Mouse (Mus musculus) CH12.LX (cell line): ENCODE measurements around the gene Dennd2c. TPM values are rescaled to one million over a fixed set of nuclear protein-coding genes. Genes with fewer than 3 reads are reported as not detected.

Experiments
- DNase-seq: peaks from one replicate; pipeline ENCODE4 v3.0.0-alpha.2; 2013; ENCODE audit errors: extremely low read depth
- H3K27ac ChIP-seq: 2 replicates; pipeline ENCODE4 v1.5.1; 2012; ENCODE audit warnings: low read depth, mild to moderate bottlenecking, control low read depth, moderate library complexity; ENCODE audit not compliant: insufficient read depth
- H3K27me3 ChIP-seq: replicated peaks from 2 replicates; pipeline ENCODE3; 2012; ENCODE audit warnings: inconsistent platforms
- H3K36me3 ChIP-seq, 2 experiments: replicated peaks in 1 of 2; 2 replicates each; pipeline versions ENCODE3 to v1.6.1; 2012; ENCODE audit warnings: inconsistent platforms in 1 of 2, low read length in 1 of 2, mild to moderate bottlenecking in 1 of 2, mixed read lengths in 1 of 2, moderate library complexity in 1 of 2; ENCODE audit not compliant: control insufficient read depth in 1 of 2, insufficient read depth in 1 of 2
- H3K4me1 ChIP-seq, 2 experiments: 2 replicates each; pipeline ENCODE4 v1.6.1; 2012; ENCODE audit warnings: inconsistent platforms in 1 of 2, moderate library complexity in 1 of 2; ENCODE audit not compliant: insufficient read depth in 2 of 2, control insufficient read depth in 1 of 2
- H3K4me2 ChIP-seq: 2 replicates; pipeline ENCODE4 v1.6.1; 2012; ENCODE audit warnings: low read depth, mild to moderate bottlenecking, control low read depth; ENCODE audit not compliant: poor library complexity, insufficient read depth, severe bottlenecking
- H3K4me3 ChIP-seq, 3 experiments: fragments of 150-350 bp in 1 of 3; sonication (generic) in 1 of 3; replicated peaks in 1 of 3; 2 replicates each; pipeline versions ENCODE3 to v1.5.1; 2011 to 2012; ENCODE audit warnings: low read depth in 2 of 3, low read length in 2 of 3, mild to moderate bottlenecking in 2 of 3, moderate library complexity in 2 of 3, control low read depth in 1 of 3, improper control_type of control experiment in 1 of 3, inconsistent platforms in 1 of 3, mixed read lengths in 1 of 3; ENCODE audit not compliant: poor library complexity in 1 of 3
- H3K79me2 ChIP-seq: replicated peaks from 2 replicates; pipeline ENCODE4 v1.6.1; 2012; ENCODE audit warnings: mild to moderate bottlenecking, moderate library complexity; ENCODE audit not compliant: control insufficient read depth, poor library complexity, insufficient read depth, severe bottlenecking; ENCODE audit errors: extremely low read depth
- H3K9ac ChIP-seq: 2 replicates; pipeline ENCODE4 v1.6.1; 2012; ENCODE audit warnings: low read depth, mild to moderate bottlenecking, control low read depth, moderate library complexity; ENCODE audit not compliant: insufficient read depth
- H3K9me3 ChIP-seq: replicated peaks from 2 replicates; pipeline ENCODE3; 2012; ENCODE audit warnings: low read length, inconsistent platforms, mixed read lengths
- CHD1 ChIP-seq: IDR thresholded peaks from 2 replicates; pipeline ENCODE4 v1.6.1; 2012; ENCODE audit warnings: low read depth, low read length, improper control_type of control experiment, inconsistent platforms
- CHD2 ChIP-seq: IDR thresholded peaks from 2 replicates; pipeline ENCODE4 v1.6.1; 2011; ENCODE audit warnings: low read length, improper control_type of control experiment
- CTCF ChIP-seq, 2 experiments: IDR thresholded peaks in 1 of 2; conservative IDR thresholded peaks in 1 of 2; 2 replicates each; pipeline ENCODE4 v1.5.1; 2011 to 2012; ENCODE audit warnings: low read depth in 2 of 2, low read length in 2 of 2, improper control_type of control experiment in 1 of 2, inconsistent platforms in 1 of 2, mild to moderate bottlenecking in 1 of 2, moderate library complexity in 1 of 2
- ELF1 ChIP-seq: IDR thresholded peaks from 2 replicates; pipeline ENCODE4 v1.6.1; 2014; ENCODE audit warnings: low read depth, mild to moderate bottlenecking, inconsistent platforms, low read length, improper control_type of control experiment
- EP300 ChIP-seq: IDR thresholded peaks from 2 replicates; pipeline ENCODE4 v1.6.1; 2011; ENCODE audit warnings: low read length, improper control_type of control experiment
- ETS1 ChIP-seq: conservative IDR thresholded peaks from 2 replicates; pipeline ENCODE4 v1.6.1; 2012; ENCODE audit warnings: low read depth, mild to moderate bottlenecking, inconsistent platforms, low read length, improper control_type of control experiment, moderate library complexity
- HCFC1 ChIP-seq: IDR thresholded peaks from 2 replicates; pipeline ENCODE4 v1.6.1; 2012; ENCODE audit warnings: low read depth, mild to moderate bottlenecking, inconsistent platforms, low read length, improper control_type of control experiment
- JUND ChIP-seq: conservative IDR thresholded peaks from 2 replicates; pipeline ENCODE4 v1.6.1; 2011; ENCODE audit warnings: low read depth, low read length, improper control_type of control experiment
- KAT2A ChIP-seq: IDR thresholded peaks from 2 replicates; pipeline ENCODE4 v1.6.1; 2012; ENCODE audit warnings: low read length, improper control_type of control experiment, inconsistent platforms; ENCODE audit not compliant: insufficient replicate concordance
- MAFK ChIP-seq: IDR thresholded peaks from 2 replicates; pipeline ENCODE4 v1.6.1; 2011; ENCODE audit warnings: low read length, improper control_type of control experiment; ENCODE audit not compliant: insufficient replicate concordance
- MAZ ChIP-seq: IDR thresholded peaks from 2 replicates; pipeline ENCODE4 v1.6.1; 2012; ENCODE audit warnings: low read depth, mild to moderate bottlenecking, inconsistent platforms, low read length, improper control_type of control experiment, moderate library complexity
- MEF2A ChIP-seq: IDR thresholded peaks from 2 replicates; pipeline ENCODE4 v1.6.1; 2014; ENCODE audit warnings: low read depth, mild to moderate bottlenecking, inconsistent platforms, low read length, improper control_type of control experiment, borderline replicate concordance
- MXI1 ChIP-seq: IDR thresholded peaks from 2 replicates; pipeline ENCODE4 v1.6.1; 2011; ENCODE audit warnings: mild to moderate bottlenecking, low read depth, low read length, improper control_type of control experiment
- NELFE ChIP-seq: IDR thresholded peaks from 2 replicates; pipeline ENCODE4 v1.6.1; 2011; ENCODE audit warnings: low read depth, low read length, improper control_type of control experiment
- RCOR1 ChIP-seq: conservative IDR thresholded peaks from 2 replicates; pipeline ENCODE4 v1.6.1; 2012; ENCODE audit warnings: low read depth, mild to moderate bottlenecking, inconsistent platforms, low read length, improper control_type of control experiment
- SIN3A ChIP-seq: IDR thresholded peaks from 2 replicates; pipeline ENCODE4 v1.6.1; 2012; ENCODE audit warnings: low read length, improper control_type of control experiment, inconsistent platforms
- SMC3 ChIP-seq: IDR thresholded peaks from 2 replicates; pipeline ENCODE4 v1.6.1; 2011; ENCODE audit warnings: low read depth, low read length, improper control_type of control experiment
- TBP ChIP-seq: conservative IDR thresholded peaks from 2 replicates; pipeline ENCODE4 v1.6.1; 2011; ENCODE audit warnings: low read depth, low read length, improper control_type of control experiment
- UBTF ChIP-seq: IDR thresholded peaks from 2 replicates; pipeline ENCODE4 v1.6.1; 2012; ENCODE audit warnings: low read depth, mild to moderate bottlenecking, inconsistent platforms, low read length, improper control_type of control experiment, moderate library complexity
- USF1 ChIP-seq: IDR thresholded peaks from 2 replicates; pipeline ENCODE4 v1.6.1; 2014; ENCODE audit warnings: low read depth, mild to moderate bottlenecking, inconsistent platforms, low read length, improper control_type of control experiment
- USF2 ChIP-seq: conservative IDR thresholded peaks from 2 replicates; pipeline ENCODE4 v1.6.1; 2011; ENCODE audit warnings: low read depth, low read length, improper control_type of control experiment
- ZNF384 ChIP-seq: IDR thresholded peaks from 2 replicates; pipeline ENCODE4 v1.6.1; 2012; ENCODE audit warnings: low read depth, low read length, improper control_type of control experiment, inconsistent platforms
- dilution Hi-C: fragments of 300-500 bp; cut with MboI; formaldehyde crosslinking; loops from 2 replicates; pipeline ENCODE4 v1.14.3; 2020; ENCODE audit warnings: low sequenced_read_pairs; ENCODE audit not compliant: extremely low pct_unique_long_range_greater_than_20kb, extremely low pct_ligation_motif_present
- in situ Hi-C: fragments of 300-500 bp; cut with MboI; formaldehyde crosslinking; loops from 3 replicates; pipeline ENCODE4 v1.14.3; 2019; ENCODE audit warnings: low sequenced_read_pairs, low pct_ligation_motif_present, low pct_unique_long_range_greater_than_20kb, mixed read lengths
- polyA plus RNA-seq: library from polyadenylated mRNA; unstranded; fragments of >175 nt; gene quantifications from 2 replicates; pipeline ENCODE4 v1.2.1, GENCODE M21; 2012; ENCODE audit warnings: low read depth; ENCODE audit not compliant: insufficient read length
- total RNA-seq, 2 experiments: library from RNA; depleted of rRNA; stranded (reverse); fragments of 300-350 nt in 1 of 2; fragments of >200 nt in 1 of 2; gene quantifications; 2 replicates each; pipeline ENCODE4 v1.2.3; 2012 to 2014

Gene Dennd2c
- total and polyA plus RNA-seq, 3 experiments, result 0.13 to 0.27 (median 0.19) TPM

GRCm38 (mm10) chr3:103091753-103092152 is 10.7 kb upstream of the Dennd2c start:
- H3K9ac ChIP-seq, result no peak overlapping the region
- no peak overlapping the region for H3K4me3 ChIP-seq
- TF ChIP-seq ELF1, result no peak
- TF ChIP-seq NELFE, result no peak
- TF ChIP-seq MEF2A, result no peak
- no peak for TF ChIP-seq HCFC1
- no peak for TF ChIP-seq ZNF384
- no peak for TF ChIP-seq CHD2
- no peak for TF ChIP-seq USF2
- TF ChIP-seq EP300, result no peak
- no peak for TF ChIP-seq UBTF
- TF ChIP-seq MXI1, result no peak
- TF ChIP-seq JUND, result no peak
- no peak for TF ChIP-seq SIN3A
- no peaks in the 10 kb centered on the region for H3K4me1 ChIP-seq
- H3K4me2 ChIP-seq, result no peak overlapping the region
- H3K36me3 ChIP-seq, result no peaks in the 10 kb centered on the region
- no peaks in the 10 kb centered on the region for H3K79me2 ChIP-seq
- dilution Hi-C loops (no loop called here), in situ Hi-C loops (no loop called here)
- DNase-seq, result no peak
- no peaks in the 10 kb centered on the region for H3K9me3 ChIP-seq
- no peaks in the 10 kb centered on the region for H3K27me3 ChIP-seq
- H3K27ac ChIP-seq, result no peak overlapping the region

- no peaks in the 10 kb centered on the region for H3K36me3 ChIP-seq
- in situ Hi-C loops, result no loop called here
- no peaks in the 10 kb centered on the region for H3K79me2 ChIP-seq
- no peak for DNase-seq
- dilution Hi-C loops, result no loop called here
- no peak overlapping the region for H3K4me3 ChIP-seq
- no peak overlapping the region for H3K9ac ChIP-seq
- TF ChIP-seq NELFE (no peak), CHD1 (no peak), TBP (no peak), MAZ (no peak), ETS1 (no peak), CHD2 (no peak), SIN3A (no peak), MXI1 (no peak), ZNF384 (no peak), SMC3 (no peak), RCOR1 (no peak), KAT2A (no peak), MAFK (no peak), CTCF (conservative IDR thresholded peaks at IDR 0.05 in 1 of 2, IDR thresholded peaks at IDR 0.05 in 1 of 2; ENCODE audit: low read depth in 2 of 2, low read length in 2 of 2) (no peak), EP300 (no peak), USF1 (no peak)
- TF ChIP-seq, all 38 proteins: peak for 0
- peaks cover 5% of the 10 kb centered on the region for H3K27me3 ChIP-seq
- H3K9me3 ChIP-seq, result no peaks in the 10 kb centered on the region
- H3K27ac ChIP-seq, result no peak overlapping the region
- H3K4me1 ChIP-seq, result peaks cover 0 to 7% of the 10 kb centered on the region in 2 experiments; a peak in 2 of 4 replicates
- no peak overlapping the region for H3K4me2 ChIP-seq
Measured at GRCm38 (mm10) chr3:103098662-103099061, 3.7 kb upstream of the Dennd2c start.
